Mouse (Mus musculus): Measurements from ENCODE around the gene Rundc3a.

DNA sequence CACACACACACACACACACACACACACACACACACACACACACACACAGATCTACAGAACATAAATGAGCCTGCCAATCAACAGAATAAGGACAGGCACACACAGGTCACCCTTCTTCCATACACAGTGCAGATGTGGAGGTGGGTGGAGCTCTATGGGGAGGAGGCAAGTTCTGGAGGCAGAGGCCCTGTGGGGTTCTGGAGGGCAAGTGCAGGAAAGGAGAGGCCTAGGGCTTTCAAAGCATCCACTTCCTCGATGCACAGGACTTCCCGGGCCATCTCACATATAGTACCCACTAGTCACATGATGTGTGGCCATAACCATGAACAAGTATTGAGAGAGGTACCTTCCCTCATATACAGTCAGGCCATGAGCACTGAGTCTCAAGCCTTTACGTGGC, 37.7 kb upstream of the Rundc3a start:
- TF ChIP-seq CTCF (IDR thresholded peaks at IDR 0.05; ENCODE audit: control insufficient read depth, insufficient read depth, low read length) (no peak), POLR2A (IDR thresholded peaks at IDR 0.05; ENCODE audit: borderline replicate concordance, control insufficient read depth, low read depth, low read length) (no peak)
